Mouse (Mus musculus): ENCODE data around the gene Gm17428. TPM values are rescaled to one million over a fixed set of nuclear protein-coding genes. Genes with fewer than 3 reads are reported as not detected.

Gm17428 gene
- total and polyA plus RNA-seq, 3 experiments = not detected

GRCm38 (mm10) chr14:55006541-55006940, 29.8 kb downstream of the Gm17428 start:
- no peak overlapping the region for H3K27ac ChIP-seq (ENCODE audit: control insufficient read depth, low read depth, low read length)
- H3K79me2 ChIP-seq (ENCODE audit: control insufficient read depth, insufficient read depth, low read length, poor library complexity) = no peaks in the 10 kb centered on the region
- no peaks in the 10 kb centered on the region for H3K27me3 ChIP-seq (ENCODE audit: control insufficient read depth in 1 of 2, insufficient read depth in 2 of 2, low read length in 2 of 2)
- TF ChIP-seq GABPA (IDR thresholded peaks at IDR 0.05; ENCODE audit: low read depth, low read length) = no peak
- TF ChIP-seq CHD1 (IDR thresholded peaks at IDR 0.05; ENCODE audit: low read depth, low read length) = no peak
- no peak for TF ChIP-seq ZC3H11A (IDR thresholded peaks at IDR 0.05; ENCODE audit: low read depth, low read length)
- TF ChIP-seq NRF1 (IDR thresholded peaks at IDR 0.05; ENCODE audit: insufficient read depth, low read depth, low read length, poor library complexity, severe bottlenecking) = no peak
- no peak for TF ChIP-seq TAL1 (IDR thresholded peaks at IDR 0.05; ENCODE audit: low read length)
- peaks cover 2 to 38% of the 10 kb centered on the region in 2 experiments; a peak in 3 of 4 replicates for H3K4me1 ChIP-seq (ENCODE audit: control insufficient read depth in 1 of 2, insufficient read depth in 2 of 2, low read length in 2 of 2)
- no peak overlapping the region for H3K9ac ChIP-seq (ENCODE audit: control insufficient read depth, low read depth, low read length, poor library complexity, severe bottlenecking)
- no peak overlapping the region for H3K4me3 ChIP-seq (ENCODE audit: control insufficient read depth in 1 of 2, insufficient read depth in 1 of 2, low read depth in 2 of 2, low read length in 2 of 2)
- DNase-seq (ENCODE audit: low read depth, low spot score) = no peak
- peaks cover 0 to 9% of the 10 kb centered on the region in 2 experiments; a peak in 2 of 4 replicates for H3K36me3 ChIP-seq (ENCODE audit: control insufficient read depth in 1 of 2, insufficient read depth in 2 of 2, low read length in 2 of 2)
- no peaks in the 10 kb centered on the region for H3K9me3 ChIP-seq (replicated peaks; ENCODE audit: insufficient read depth, low read length)

- no peak for TF ChIP-seq MAX (IDR thresholded peaks at IDR 0.05; ENCODE audit: low read length)
- peak; percentile 35; the same call in 1 of the 2 replicates for TF ChIP-seq TAL1 (IDR thresholded peaks at IDR 0.05; ENCODE audit: low read length)
- H3K9ac ChIP-seq (ENCODE audit: control insufficient read depth, low read depth, low read length, poor library complexity, severe bottlenecking) = no peak overlapping the region
- H3K36me3 ChIP-seq (ENCODE audit: control insufficient read depth in 1 of 2, insufficient read depth in 2 of 2, low read length in 2 of 2) = peaks cover 0 to 7% of the 10 kb centered on the region in 2 experiments; a peak in 2 of 4 replicates
- H3K4me1 ChIP-seq (ENCODE audit: control insufficient read depth in 1 of 2, insufficient read depth in 2 of 2, low read length in 2 of 2) = peaks cover 2 to 34% of the 10 kb centered on the region in 2 experiments; a peak in 3 of 4 replicates
- H3K4me3 ChIP-seq (ENCODE audit: control insufficient read depth in 1 of 2, insufficient read depth in 1 of 2, low read depth in 2 of 2, low read length in 2 of 2) = no peak overlapping the region
- H3K27me3 ChIP-seq (ENCODE audit: control insufficient read depth in 1 of 2, insufficient read depth in 2 of 2, low read length in 2 of 2) = no peaks in the 10 kb centered on the region
- no peak overlapping the region for H3K27ac ChIP-seq (ENCODE audit: control insufficient read depth, low read depth, low read length)
- H3K9me3 ChIP-seq (replicated peaks; ENCODE audit: insufficient read depth, low read length) = no peaks in the 10 kb centered on the region
- H3K79me2 ChIP-seq (ENCODE audit: control insufficient read depth, insufficient read depth, low read length, poor library complexity) = no peaks in the 10 kb centered on the region
- DNase-seq (ENCODE audit: low read depth, low spot score) = peak; percentile 46
These were observed 30.6 kb downstream of the Gm17428 start for GRCm38 (mm10) chr14:55007120-55007908.

DNA sequence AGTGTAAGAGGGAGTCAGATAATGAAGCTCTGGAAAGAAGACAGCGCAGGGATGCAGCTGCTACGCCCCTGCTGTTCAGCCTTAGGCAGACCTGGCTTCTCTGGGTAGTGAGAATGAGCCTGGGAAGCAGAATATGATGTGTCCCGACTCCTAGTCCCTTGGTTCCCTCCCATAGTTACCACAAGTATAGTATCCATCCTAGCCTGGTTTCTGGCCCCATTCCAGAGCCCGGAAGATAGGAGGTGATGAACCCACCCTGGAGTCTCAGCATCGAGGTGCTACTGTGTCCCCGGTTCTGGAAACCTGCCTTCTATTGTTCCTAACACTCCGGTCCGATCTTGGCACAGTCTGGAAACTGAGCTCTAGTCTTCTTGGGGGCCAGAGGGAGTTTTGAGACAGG, 31.7 kb downstream of the Gm17428 start:
- H3K27ac ChIP-seq (ENCODE audit: control insufficient read depth, low read depth, low read length) = no peak overlapping the region
- no peak overlapping the region for H3K4me3 ChIP-seq (ENCODE audit: control insufficient read depth in 1 of 2, insufficient read depth in 1 of 2, low read depth in 2 of 2, low read length in 2 of 2)
- no peaks in the 10 kb centered on the region for H3K79me2 ChIP-seq (ENCODE audit: control insufficient read depth, insufficient read depth, low read length, poor library complexity)
- no peak overlapping the region for H3K9ac ChIP-seq (ENCODE audit: control insufficient read depth, low read depth, low read length, poor library complexity, severe bottlenecking)
- H3K4me1 ChIP-seq (ENCODE audit: control insufficient read depth in 1 of 2, insufficient read depth in 2 of 2, low read length in 2 of 2) = peaks cover 0 to 23% of the 10 kb centered on the region in 2 experiments; a peak in 2 of 4 replicates
- no peaks in the 10 kb centered on the region for H3K27me3 ChIP-seq (ENCODE audit: control insufficient read depth in 1 of 2, insufficient read depth in 2 of 2, low read length in 2 of 2)
- no peaks in the 10 kb centered on the region for H3K9me3 ChIP-seq (replicated peaks; ENCODE audit: insufficient read depth, low read length)
- TF ChIP-seq E2F4 (IDR thresholded peaks at IDR 0.05; ENCODE audit: borderline replicate concordance, low read depth, low read length) (no peak), CHD1 (IDR thresholded peaks at IDR 0.05; ENCODE audit: low read depth, low read length) (no peak), KAT2A (conservative IDR thresholded peaks at IDR 0.05; ENCODE audit: low read depth, low read length) (no peak), POLR2AphosphoS5 (IDR thresholded peaks at IDR 0.05; ENCODE audit: borderline replicate concordance, low read depth, low read length) (no peak), ZC3H11A (IDR thresholded peaks at IDR 0.05; ENCODE audit: low read depth, low read length) (no peak), MYB (IDR thresholded peaks at IDR 0.05; ENCODE audit: low read depth, low read length) (no peak), TAL1 (IDR thresholded peaks at IDR 0.05; ENCODE audit: low read length) (no peak), CTCF (IDR thresholded peaks at IDR 0.05 in 2 of 3, conservative IDR thresholded peaks at IDR 0.05 in 1 of 3; ENCODE audit: control insufficient read depth in 1 of 3, insufficient read depth in 1 of 3, low read depth in 2 of 3, low read length in 3 of 3, poor library complexity in 1 of 3, severe bottlenecking in 1 of 3) (no peak), ZNF384 (IDR thresholded peaks at IDR 0.05; ENCODE audit: low read depth, low read length) (no peak), TBP (IDR thresholded peaks at IDR 0.05; ENCODE audit: low read depth, low read length) (no peak), MXI1 (IDR thresholded peaks at IDR 0.05; ENCODE audit: low read depth, low read length) (no peak), MAX (IDR thresholded peaks at IDR 0.05; ENCODE audit: low read length) (no peak), USF1 (IDR thresholded peaks at IDR 0.05; ENCODE audit: low read depth, low read length) (no peak), GATA1 (IDR thresholded peaks at IDR 0.05; ENCODE audit: low read depth, low read length) (no peak), MYC (IDR thresholded peaks at IDR 0.05; ENCODE audit: low read depth, low read length) (no peak), BHLHE40 (IDR thresholded peaks at IDR 0.05; ENCODE audit: borderline replicate concordance, low read depth, low read length) (no peak), NRF1 (IDR thresholded peaks at IDR 0.05; ENCODE audit: insufficient read depth, low read depth, low read length, poor library complexity, severe bottlenecking) (no peak), POLR2A (IDR thresholded peaks at IDR 0.05; ENCODE audit: control insufficient read depth in 1 of 2, insufficient read depth in 1 of 2, low read depth in 1 of 2, low read length in 2 of 2, poor library complexity in 1 of 2) (no peak), GABPA (IDR thresholded peaks at IDR 0.05; ENCODE audit: low read depth, low read length) (no peak), SIN3A (IDR thresholded peaks at IDR 0.05; ENCODE audit: low read length) (no peak)
- no peak for DNase-seq (ENCODE audit: low read depth, low spot score)
- H3K36me3 ChIP-seq (ENCODE audit: control insufficient read depth in 1 of 2, insufficient read depth in 2 of 2, low read length in 2 of 2) = peaks cover 0 to 3% of the 10 kb centered on the region in 2 experiments; a peak in 2 of 4 replicates

Measured in MEL (cell line).